Comparison of ENCODE assay signal across 15 mouse cellular contexts in the genomic region with DNA sequence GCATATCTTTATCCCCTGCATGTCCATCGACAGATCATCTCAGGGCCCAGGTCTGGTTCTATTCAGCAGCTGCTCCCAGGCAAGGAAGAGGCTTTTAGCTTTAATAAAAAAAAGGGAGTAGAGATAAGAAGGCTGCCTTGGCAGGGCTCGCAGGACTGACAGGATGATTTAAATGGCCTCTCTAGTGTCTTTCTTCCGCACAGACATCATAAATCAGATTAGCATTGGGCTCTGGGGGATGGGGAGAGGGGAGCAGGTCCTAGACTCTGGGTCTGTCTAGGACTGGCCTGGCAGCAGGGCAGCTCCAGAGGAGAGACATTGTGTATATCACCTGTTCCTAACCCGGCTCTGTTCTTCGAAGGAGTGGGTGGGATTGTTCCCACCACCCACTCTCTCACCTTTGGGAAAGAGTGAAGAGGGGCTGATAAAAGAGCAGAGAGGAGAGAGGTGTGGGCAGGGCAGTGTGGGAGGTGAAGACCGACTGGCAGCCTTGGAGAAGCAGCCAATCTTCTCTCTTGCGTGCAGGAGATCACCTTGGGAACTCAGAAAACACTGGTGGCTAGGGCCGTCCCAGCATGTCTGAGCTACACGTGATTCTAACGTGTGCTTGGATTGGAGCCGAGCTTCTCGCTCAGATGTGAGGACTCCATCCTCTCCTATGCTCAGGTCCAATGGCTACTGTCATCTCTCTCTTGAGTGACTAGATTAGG.
DNase-seq lines count a peak whose midpoint lies in the region; ATAC-seq lines count a peak whose summit lies in the region.
"Had no signal": no experiment of that assay in that cellular context is flagged by ENCODE, and none has a peak within 500 bp of the region (broad histone marks: within the 10 kb centered on the region; RNA-seq: fewer than 3 reads in every experiment).

No protein-coding gene starts in this region.

- H3K9me3 ChIP-seq in forebrain, embryonic 11.5 days (ENCODE audit: control insufficient read depth, low read length): no peaks in the 10 kb centered on the region
- H3K9me3 ChIP-seq: embryonic facial prominence, embryonic 12.5 days; stomach, embryonic 15.5 days had no signal

- H3K4me2 ChIP-seq in forebrain, embryonic 11.5 days (ENCODE audit: low read depth, low read length, severe bottlenecking): no peak overlapping the region
- H3K4me2 ChIP-seq: embryonic facial prominence, embryonic 12.5 days; liver, embryonic 11.5 days; stomach, embryonic 15.5 days had no signal

- H3K4me3 ChIP-seq in forebrain, embryonic 11.5 days (ENCODE audit: low read depth, low read length): no peak overlapping the region
- H3K4me3 ChIP-seq: embryonic facial prominence, embryonic 12.5 days; stomach, embryonic 15.5 days had no signal

- H3K4me1 ChIP-seq in forebrain, embryonic 11.5 days (replicated peaks; ENCODE audit: control insufficient read depth, insufficient read depth, low read length): no peaks in the 10 kb centered on the region
- H3K4me1 ChIP-seq: embryonic facial prominence, embryonic 12.5 days; stomach, embryonic 15.5 days had no signal

- H3K9ac ChIP-seq in forebrain, embryonic 11.5 days (ENCODE audit: low read length): no peak overlapping the region
- H3K9ac ChIP-seq: embryonic facial prominence, embryonic 12.5 days; stomach, embryonic 15.5 days had no signal

- peak; percentile 45 for ATAC-seq in frontal cortex, adult (ENCODE audit: low TSS enrichment)
- no peak for ATAC-seq in forebrain, embryonic 11.5 days (replicated peaks; ENCODE audit: low FRiP score)
- ATAC-seq: forebrain, embryonic 14.5 days had no signal

- intact Hi-C loops in left cerebral cortex, postnatal 4 days (cut with DNase I): no loop called here

- no peaks in the 10 kb centered on the region for H3K27me3 ChIP-seq in forebrain, embryonic 11.5 days (ENCODE audit: control insufficient read depth, insufficient read depth, low read length)
- H3K27me3 ChIP-seq: embryonic facial prominence, embryonic 12.5 days; stomach, embryonic 15.5 days had no signal

- H3K27ac ChIP-seq in forebrain, embryonic 11.5 days (ENCODE audit: low read depth, low read length): no peak overlapping the region
- H3K27ac ChIP-seq: embryonic facial prominence, embryonic 12.5 days; macrophage; stomach, embryonic 15.5 days had no signal

- WGBS in forebrain, embryonic 11.5 days: 91% methylated on average over 12 of the region's 12 CpGs

- DNase-seq in frontal cortex, postnatal 25 days (ENCODE audit: low spot score in 2 of 2): no peak
- peak; percentile 29 for DNase-seq in left cerebral cortex, adult 11 months (ENCODE audit: low spot score)
- no peak for DNase-seq in left cerebral cortex, postnatal 4 days
- peak; percentile 74 for DNase-seq in adrenal gland, postnatal 10 days
- peak; percentile 66 for DNase-seq in mesoderm, embryonic 11.5 days (ENCODE audit: low read depth, low spot score)
- DNase-seq in forebrain, embryonic 11.5 days (ENCODE audit: low spot score): no peak
- DNase-seq in cerebellum, postnatal 10 days: no peak
- DNase-seq: heart, adult 18-20 months; right cerebral cortex, postnatal 25 days had no signal

- no peaks in the 10 kb centered on the region for H3K36me3 ChIP-seq in forebrain, embryonic 11.5 days (ENCODE audit: control insufficient read depth, insufficient read depth, low read length)
- H3K36me3 ChIP-seq: embryonic facial prominence, embryonic 12.5 days; stomach, embryonic 15.5 days had no signal

Comparison
In these comparisons a context has a peak if more than half of its experiments do, and no peak if none do; other contexts are left out.
1. DNase-seq: peak in left cerebral cortex, adult 11 months (single experiment), adrenal gland, postnatal 10 days (single experiment) and mesoderm, embryonic 11.5 days (single experiment); none in frontal cortex, postnatal 25 days (0 of 2), left cerebral cortex, postnatal 4 days (single experiment), forebrain, embryonic 11.5 days (single experiment) and cerebellum, postnatal 10 days (0 of 2).